Mouse (Mus musculus): ENCODE measurements around the gene Mtmr12. TPM values are rescaled to one million over a fixed set of nuclear protein-coding genes. Genes with fewer than 3 reads are reported as not detected.

The Mtmr12 gene
- total RNA-seq, 4 experiments from 2014 or later = 56.7 to 62.5 (median 59.0) TPM

DNA sequence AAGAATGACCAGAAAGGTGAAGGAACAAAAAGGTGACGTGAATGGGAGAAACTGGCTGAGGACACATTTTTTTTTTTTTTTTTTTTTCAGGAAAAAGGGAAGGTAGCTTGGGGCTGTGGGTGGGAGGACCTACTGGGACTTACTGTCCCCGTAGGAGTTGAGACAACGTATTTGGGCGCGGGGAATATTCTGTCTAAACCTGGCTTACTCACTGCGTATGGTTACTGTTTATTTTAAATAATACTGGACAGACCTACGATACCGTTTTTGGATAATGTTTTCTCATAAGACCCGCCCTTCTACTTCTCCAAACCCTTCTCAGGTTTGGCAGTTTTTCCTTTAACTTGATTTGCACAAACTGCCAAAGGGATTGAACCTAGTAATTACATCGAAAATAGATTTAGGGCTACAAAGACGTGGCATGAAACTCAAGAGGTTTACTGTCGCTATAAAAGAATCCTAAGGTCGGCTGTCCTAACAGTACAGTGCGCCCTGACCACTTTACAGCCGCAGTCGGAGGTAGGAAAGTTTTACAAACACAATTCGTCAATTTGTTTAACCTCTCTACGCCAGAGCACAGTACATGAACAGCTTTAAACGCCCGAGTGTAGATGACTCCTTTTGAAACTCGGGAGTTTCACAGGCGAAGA lies 115.7 kb downstream of the Mtmr12 start:
- DNase-seq (ENCODE audit: low spot score in 2 of 2) = no peak

DNA sequence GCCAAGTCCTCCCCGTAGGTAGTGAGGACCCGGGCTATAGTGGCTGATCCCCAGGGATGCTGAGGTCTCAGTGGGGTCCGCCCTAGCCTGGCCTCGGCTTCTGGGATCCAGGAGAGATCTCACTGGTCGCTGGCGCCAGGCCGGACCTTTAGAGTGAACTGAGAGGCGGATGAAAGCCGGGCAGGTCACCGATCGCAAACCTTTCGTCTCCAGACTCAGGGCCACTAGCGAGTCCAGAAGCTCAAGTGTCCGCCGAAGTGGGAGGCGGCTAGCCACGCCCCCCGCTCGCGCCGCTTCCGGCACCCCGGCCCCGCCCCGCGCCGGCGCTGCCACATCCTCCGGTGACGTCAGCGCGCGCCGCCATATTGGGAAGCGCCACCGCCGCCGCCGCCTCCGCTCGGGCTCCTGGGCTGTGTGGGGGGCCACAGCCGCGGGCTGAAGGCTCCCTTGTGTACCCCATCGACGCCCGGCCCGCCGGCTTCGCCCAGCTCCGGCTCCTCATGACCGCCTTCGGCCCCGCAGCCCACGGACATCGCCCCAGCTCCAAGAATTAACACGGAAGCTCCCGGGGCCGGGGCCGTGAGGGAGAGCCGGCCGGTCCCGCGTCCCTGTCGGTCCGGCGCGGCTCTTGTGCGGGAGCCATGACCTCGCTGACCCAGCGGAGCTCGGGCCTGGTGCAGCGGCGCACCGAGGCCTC lies 116.4 kb downstream of the Mtmr12 start, which contains the start of gene Golph3:
Gene Golph3 (plus strand): TSS at position 360 of the 697 bp plus-strand sequence.
- peak; percentile 87 to 91 for DNase-seq (ENCODE audit: low spot score in 2 of 2)

DNA sequence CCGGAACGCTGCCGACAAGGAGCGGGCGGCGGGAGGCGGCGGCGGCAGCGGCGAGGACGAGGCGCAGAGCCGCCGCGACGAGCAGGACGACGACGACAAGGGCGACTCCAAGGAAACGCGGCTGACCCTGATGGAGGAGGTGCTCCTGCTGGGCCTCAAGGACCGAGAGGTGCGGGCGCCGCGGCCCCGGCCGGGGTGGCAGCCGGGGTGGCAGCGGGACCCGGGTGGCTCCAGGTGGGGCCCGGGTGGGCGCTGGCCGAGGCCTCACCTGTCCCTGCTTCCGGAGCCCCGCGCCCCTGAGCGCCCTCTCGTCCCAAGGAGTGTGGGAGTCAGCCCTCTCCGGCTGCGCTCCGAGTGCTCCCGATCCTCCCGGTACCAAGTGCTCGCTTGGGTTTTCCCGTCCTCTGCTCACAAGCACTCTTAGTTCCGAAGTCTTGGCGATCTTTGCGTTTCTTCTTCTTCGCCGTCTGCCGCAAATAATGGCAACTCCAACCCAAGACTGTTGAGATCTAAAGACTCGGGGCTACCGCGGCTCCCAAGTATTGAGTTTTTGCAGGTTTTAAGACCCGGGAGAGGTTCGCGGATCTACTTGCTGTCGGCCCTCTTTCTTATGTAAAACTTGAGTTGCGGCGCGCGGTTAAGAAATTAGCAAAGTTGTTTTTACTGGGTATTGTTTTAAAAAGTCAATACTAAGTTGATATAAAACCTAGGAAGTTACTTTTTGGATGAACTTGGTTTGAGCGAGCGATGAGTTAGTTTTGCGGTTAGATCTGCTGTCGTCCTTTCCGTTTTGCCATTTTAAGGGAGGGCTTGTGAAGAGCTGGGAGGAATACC lies 117.2 kb downstream of the Mtmr12 start, which contains the start of gene 1810049J17Rik:
Gene 1810049J17Rik (minus strand): TSS at position 112 of the 834 bp plus-strand sequence.
- peak; percentile 14 to 19 for DNase-seq (ENCODE audit: low spot score in 2 of 2)

DNA sequence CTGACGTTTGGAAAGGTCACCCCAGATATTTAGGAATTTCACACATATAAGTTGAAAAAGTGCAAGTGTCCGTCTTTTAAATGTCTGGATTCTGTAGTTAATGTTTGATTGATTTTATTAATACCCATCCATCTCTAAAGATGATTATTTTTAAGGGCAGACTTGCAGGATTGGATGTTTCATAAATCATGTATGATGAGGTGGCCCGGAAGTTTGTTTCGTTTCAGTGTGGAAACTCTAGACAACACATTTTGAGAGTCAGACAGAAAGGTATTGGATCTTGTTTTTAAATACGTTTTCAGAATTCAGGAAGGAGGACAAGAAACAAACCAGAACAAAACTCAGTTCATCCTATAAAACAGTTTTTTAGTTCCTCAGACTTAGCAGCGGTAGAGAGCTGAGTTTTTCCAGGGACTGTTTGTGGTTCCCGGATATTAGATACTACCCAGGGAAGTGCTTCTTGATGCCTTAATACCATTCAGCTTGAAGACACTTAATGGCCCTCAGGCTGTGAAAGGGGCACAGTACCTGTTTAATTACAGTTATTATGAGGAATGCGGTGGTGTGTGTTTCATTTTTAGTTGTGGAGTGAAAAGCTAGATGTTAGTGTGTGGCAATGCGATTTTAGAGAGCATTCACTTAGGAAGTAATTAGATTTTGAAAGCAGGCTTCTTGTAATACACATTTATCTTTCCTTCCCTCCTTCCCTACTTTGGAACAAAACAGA lies 118.0 kb downstream of the Mtmr12 start:
- no peak for DNase-seq (ENCODE audit: low spot score in 2 of 2)

Small RNA genes lying within 50 kb of the gene (microRNA-seq; reads per million reads assigned to microRNA genes)
- 0 reads per million in 2 experiments for gene Mir1898

Other genes with a start within 250 kb of the Mtmr12 start
- gene Sub1, start 208.0 kb upstream of the Mtmr12 start, total RNA-seq (2022) = 100 to 1,000 TPM; 264 to 299 (median 284) TPM
- gene Zfr, start 87.2 kb upstream of the Mtmr12 start, total RNA-seq (2022) = 100 to 1,000 TPM; 275 to 344 (median 299) TPM
- gene Golph3, start 116.4 kb downstream of the Mtmr12 start, total RNA-seq (2022) = 10 to 100 TPM; 80.3 to 88.4 (median 83.4) TPM
- gene 1810049J17Rik, start 116.9 kb downstream of the Mtmr12 start, total RNA-seq (2022) = 1 to 10 TPM in 1 of 4 experiments, not detected in 3; 1.6 TPM

Data from layer of hippocampus, adult 8-10 months (tissue).